Mouse (Mus musculus) lung, embryonic 14.5 days (tissue): Measurements from ENCODE around the gene Notum. TPM values are rescaled to one million over a fixed set of nuclear protein-coding genes. Genes with fewer than 3 reads are reported as not detected.

Source experiments
- ATAC-seq: fragments of 200-750 bp; cut with Nextera tagmentation; 2 replicates; pipeline ENCODE4 v1.8.0; 2017; ENCODE audit warnings: mild to moderate bottlenecking, moderate TSS enrichment, moderate library complexity; ENCODE audit not compliant: insufficient read depth
- DNase-seq: peaks from one replicate; pipeline ENCODE4 v3.0.0-alpha.2; 2015
- H3K27ac ChIP-seq: fragments of 300-500 bp; sonication (generic); 2 replicates; pipeline ENCODE4 v1.5.1; 2014; ENCODE audit warnings: low read depth, mild to moderate bottlenecking, moderate library complexity
- H3K27me3 ChIP-seq: fragments of 300-500 bp; sonication (generic); 2 replicates; pipeline ENCODE4 v1.6.1; 2014; ENCODE audit warnings: low read length, control low read depth; ENCODE audit not compliant: insufficient read depth
- H3K36me3 ChIP-seq: fragments of 300-500 bp; sonication (generic); 2 replicates; pipeline ENCODE4 v1.6.1; 2014; ENCODE audit warnings: control low read depth; ENCODE audit not compliant: insufficient read depth
- H3K4me1 ChIP-seq: fragments of 300-500 bp; sonication (generic); 2 replicates; pipeline ENCODE4 v1.6.1; 2014; ENCODE audit warnings: antibody characterized with exemption, control low read depth; ENCODE audit not compliant: insufficient read depth
- H3K4me2 ChIP-seq: fragments of 300-500 bp; sonication (generic); 2 replicates; pipeline ENCODE4 v1.6.1; 2014; ENCODE audit warnings: mild to moderate bottlenecking
- H3K4me3 ChIP-seq: fragments of 300-500 bp; sonication (generic); 2 replicates; pipeline ENCODE4 v1.5.1; 2014; ENCODE audit warnings: low read depth, low read length
- H3K9ac ChIP-seq: fragments of 300-500 bp; sonication (generic); 2 replicates; pipeline ENCODE4 v1.6.1; 2014
- H3K9me3 ChIP-seq: fragments of 300-500 bp; sonication (generic); 2 replicates; pipeline ENCODE4 v1.6.1; 2016; ENCODE audit warnings: low read depth, low read length, control low read depth
- CTCF ChIP-seq: IDR thresholded peaks from 2 replicates; pipeline ENCODE4 v1.5.1; 2016; ENCODE audit warnings: antibody characterized with exemption, low read depth
- WGBS: fragments of 180-500 bp; shearing (Covaris S2); extraction: QIAGEN DNeasy Blood & Tissue Kit; methylation state at CpG from one replicate; pipeline ENCODE4 v1.1.7; 2014; 5-methylcytosine and 5-hydroxymethylcytosine counted together
- microRNA-seq: library from miRNA; unstranded; fragments of <30 nt; microRNA quantifications from one replicate; pipeline ENCODE4, GENCODE M21; 2016; ENCODE audit warnings: borderline number of aligned reads
- polyA plus RNA-seq: library from polyadenylated mRNA; unstranded; fragments of >200 nt; fragmentation: Nextera tagmentation; extraction: Ambion mirVana; gene quantifications from 2 replicates; pipeline ENCODE4 v1.2.1, GENCODE M21; 2014

Gene Notum
- polyA plus RNA-seq, 1 experiment from 2014 or later = 5.3 TPM

DNA sequence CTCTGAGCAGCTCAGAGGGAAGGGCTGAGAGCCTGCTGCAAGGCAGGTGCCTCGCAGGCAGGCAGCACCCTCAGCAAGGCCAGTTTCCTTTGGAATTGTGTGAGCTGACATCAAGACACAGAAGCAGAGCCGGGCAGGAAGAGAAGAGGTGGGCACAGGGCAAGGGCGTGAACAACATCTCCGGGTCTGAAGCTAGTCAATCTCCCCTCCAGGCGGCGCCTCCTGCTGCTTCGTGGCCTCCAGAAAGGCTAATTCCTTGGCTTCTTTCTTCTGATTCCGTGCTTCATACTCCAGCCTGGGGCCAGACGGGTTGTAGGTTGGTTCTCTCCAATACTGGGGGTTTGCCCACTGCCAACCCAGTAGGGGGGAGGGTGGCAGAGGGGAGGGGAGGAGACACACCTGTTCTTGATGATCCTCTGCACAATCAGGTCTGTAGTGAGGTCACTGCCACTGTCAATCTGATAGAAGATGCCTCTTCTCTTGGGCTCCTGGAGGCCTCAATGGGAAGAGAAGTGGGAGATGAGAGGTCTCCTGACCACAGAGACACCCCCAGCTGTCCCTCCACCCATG, 50.4 kb downstream of the Notum start:
- TF ChIP-seq CTCF = no peak
- peaks cover 66% of the 10 kb centered on the region for H3K36me3 ChIP-seq
- no peaks in the 10 kb centered on the region for H3K27me3 ChIP-seq
- 85% methylated on average over 9 of the region's 9 CpGs for WGBS
- H3K4me1 ChIP-seq = peaks cover 11% of the 10 kb centered on the region; the same call in 1 of the 2 replicates
- H3K9me3 ChIP-seq = no peaks in the 10 kb centered on the region
- no peak overlapping the region for H3K4me2 ChIP-seq
- no peak for DNase-seq
- H3K9ac ChIP-seq = no peak overlapping the region
- H3K27ac ChIP-seq = no peak overlapping the region
- no peak for ATAC-seq
- H3K4me3 ChIP-seq = no peak overlapping the region

DNA sequence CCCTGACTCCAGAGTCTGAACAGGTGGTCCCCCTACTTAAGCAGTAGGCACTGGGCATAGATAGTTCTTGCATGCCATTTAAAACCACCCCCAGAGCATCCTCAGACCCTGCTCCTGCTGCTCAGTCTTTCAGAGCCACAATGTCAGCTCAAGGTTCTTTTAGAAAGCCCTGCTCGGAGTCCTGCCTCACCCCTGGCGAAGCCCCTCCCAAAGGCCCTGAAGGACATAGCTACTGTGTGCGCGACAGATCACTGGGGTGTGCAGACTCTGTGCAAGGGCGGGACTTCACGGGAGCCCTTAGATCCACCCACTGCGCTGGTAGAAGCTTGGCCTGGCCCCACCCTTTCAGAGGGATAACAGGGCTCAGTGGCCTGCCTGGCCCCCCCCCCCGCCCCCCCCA, 51.7 kb downstream of the Notum start:
- H3K36me3 ChIP-seq = peaks cover 68% of the 10 kb centered on the region
- H3K9me3 ChIP-seq = no peaks in the 10 kb centered on the region
- H3K27ac ChIP-seq = no peak overlapping the region
- H3K4me3 ChIP-seq = no peak overlapping the region
- DNase-seq (no peak), ATAC-seq (no peak)
- no peak for TF ChIP-seq CTCF
- WGBS = 42% methylated on average over 8 of the region's 8 CpGs
- H3K9ac ChIP-seq = no peak overlapping the region
- H3K4me1 ChIP-seq = peaks cover 11% of the 10 kb centered on the region; the same call in 1 of the 2 replicates
- no peak overlapping the region for H3K4me2 ChIP-seq
- H3K27me3 ChIP-seq = no peaks in the 10 kb centered on the region

DNA sequence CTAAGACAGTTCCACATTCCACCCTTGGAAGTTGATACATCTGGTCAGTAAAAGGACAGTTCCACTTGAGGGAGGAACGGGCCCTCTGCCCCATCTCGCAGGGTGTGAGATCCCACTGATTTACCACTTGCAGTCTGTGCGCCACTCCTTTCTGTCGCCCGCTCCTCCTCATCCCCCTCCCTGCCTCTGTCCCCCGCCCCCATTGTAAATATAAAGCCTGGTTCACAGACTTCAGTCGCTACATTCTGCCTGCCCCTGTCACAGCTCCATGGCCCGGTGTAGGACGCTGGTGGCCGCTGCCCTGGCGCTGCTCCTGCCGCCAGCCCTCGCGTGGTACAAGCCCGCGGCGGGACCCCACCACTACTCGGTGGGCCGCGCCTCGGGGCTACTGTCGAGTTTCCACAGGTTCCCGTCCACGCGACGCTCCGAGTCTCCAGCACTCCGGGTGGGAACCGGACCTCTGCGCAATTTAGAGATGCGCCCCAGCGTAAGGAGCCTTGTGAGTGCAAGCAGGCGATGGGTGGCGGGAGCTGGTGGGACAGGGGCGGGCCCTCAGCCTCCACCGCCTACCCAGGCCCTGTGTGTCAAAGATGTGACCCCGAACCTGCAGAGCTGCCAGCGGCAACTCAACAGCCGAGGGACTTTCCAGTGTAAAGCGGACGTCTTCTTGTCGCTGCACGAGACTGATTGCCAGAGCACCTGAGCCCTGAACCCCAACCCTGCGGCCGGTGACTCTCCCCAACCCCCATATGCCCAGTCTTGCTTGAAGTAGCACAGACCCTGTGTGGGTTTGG, 52.5 kb downstream of the Notum start, which contains the start of gene Npb:
Gene Npb, plus strand, starts transcription at position 237 of the 794 bp plus-strand sequence.
- peak; percentile 19; the same call in 1 of the 2 replicates for ATAC-seq
- H3K4me2 ChIP-seq = peak within 1 kb of the TSS; percentile 73
- DNase-seq = peak; percentile 18
- peaks cover 11% of the 10 kb centered on the region; the same call in 1 of the 2 replicates for H3K4me1 ChIP-seq
- H3K27me3 ChIP-seq = no peaks in the 10 kb centered on the region
- H3K27ac ChIP-seq = no peak within 1 kb of the TSS
- H3K9me3 ChIP-seq = no peaks in the 10 kb centered on the region
- peak within 1 kb of the TSS; percentile 54 for H3K9ac ChIP-seq
- peak within 1 kb of the TSS; percentile 32 for H3K4me3 ChIP-seq
- peaks cover 68% of the 10 kb centered on the region for H3K36me3 ChIP-seq
- no peak for TF ChIP-seq CTCF
- WGBS = 4% methylated on average over 45 of the region's 45 CpGs

DNA sequence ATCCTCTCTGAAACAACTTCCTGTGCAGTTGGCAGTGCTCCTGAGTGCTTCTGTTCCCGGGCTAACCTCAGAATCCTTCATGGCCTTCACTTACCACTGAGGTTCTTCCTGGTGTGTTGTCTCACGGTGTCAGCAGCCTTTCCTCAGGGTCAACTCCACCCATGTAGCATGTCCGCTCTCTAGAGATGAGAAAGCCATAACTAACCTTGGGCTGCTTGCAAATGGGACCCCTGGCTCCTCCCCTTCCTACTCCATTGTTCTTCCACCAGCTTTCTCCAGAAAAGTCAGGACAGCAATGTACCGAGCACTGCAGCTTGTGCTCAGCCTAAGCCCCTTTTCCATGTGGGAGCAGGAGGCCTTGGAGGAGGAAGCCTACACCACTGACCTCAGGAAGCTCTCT, 54.2 kb downstream of the Notum start:
- peaks cover 68% of the 10 kb centered on the region for H3K36me3 ChIP-seq
- no peak for TF ChIP-seq CTCF
- DNase-seq (no peak), ATAC-seq (no peak)
- H3K27me3 ChIP-seq = no peaks in the 10 kb centered on the region
- H3K4me2 ChIP-seq = no peak overlapping the region
- H3K4me3 ChIP-seq = no peak overlapping the region
- no peak overlapping the region for H3K27ac ChIP-seq
- WGBS = 63% methylated on average over 4 of the region's 4 CpGs
- no peak overlapping the region for H3K9ac ChIP-seq
- H3K9me3 ChIP-seq = no peaks in the 10 kb centered on the region
- peaks cover 11% of the 10 kb centered on the region; the same call in 1 of the 2 replicates for H3K4me1 ChIP-seq

DNA sequence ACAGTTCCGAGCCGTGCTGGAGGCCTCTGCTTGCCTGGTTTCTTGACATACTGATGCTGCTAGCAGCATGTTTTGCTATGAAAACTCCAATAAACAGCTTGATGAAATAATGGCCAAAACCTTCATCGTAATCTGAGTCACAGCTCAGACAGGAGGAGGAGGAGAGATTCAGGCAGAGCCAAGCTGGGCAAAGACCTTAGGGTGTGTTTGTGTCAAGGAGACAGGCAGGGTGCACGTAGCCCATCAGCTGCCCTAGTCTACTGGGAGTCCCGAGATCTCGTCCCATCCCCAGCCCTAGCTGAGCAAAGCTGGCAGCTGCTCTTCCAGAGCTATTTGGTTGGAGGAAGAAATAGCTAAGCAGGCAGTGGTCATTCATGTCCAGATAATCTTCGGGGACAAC, 55.3 kb downstream of the Notum start:
- DNase-seq (no peak), ATAC-seq (no peak)
- Histone ChIP-seq H3K4me3 (no peak overlapping the region), H3K4me1 (peaks cover 11% of the 10 kb centered on the region; the same call in 1 of the 2 replicates), H3K9me3 (no peaks in the 10 kb centered on the region), H3K27me3 (no peaks in the 10 kb centered on the region), H3K27ac (no peak overlapping the region), H3K4me2 (no peak overlapping the region), H3K9ac (no peak overlapping the region), H3K36me3 (peaks cover 66% of the 10 kb centered on the region)
- no peak for TF ChIP-seq CTCF
- 87% methylated on average over 7 of the region's 7 CpGs for WGBS

Small RNA genes lying within 50 kb of the gene (microRNA-seq; reads per million reads assigned to microRNA genes)
- 1.2 reads per million for gene Mir6936

Other genes with a start within 250 kb of the Notum start
- 42.1 and 51.4 TPM in 2 replicates for gene Nploc4, start 223.5 kb downstream of the Notum start, polyA plus RNA-seq
- gene Tspan10, start 218.5 kb downstream of the Notum start, polyA plus RNA-seq = not detected in 2 replicates
- 0.18 TPM in 1 of 2 replicates, not detected in the other for gene Pde6g, start 207.7 kb downstream of the Notum start, polyA plus RNA-seq
- 10.9 and 11.2 TPM in 2 replicates for gene Oxld1, start 203.1 kb downstream of the Notum start, polyA plus RNA-seq
- 32.2 and 34.6 TPM in 2 replicates for gene Ccdc137, start 203.1 kb downstream of the Notum start, polyA plus RNA-seq
- 42.9 and 44.4 TPM in 2 replicates for gene Arl16, start 193.6 kb downstream of the Notum start, polyA plus RNA-seq
- gene Mrpl12, start 176.6 kb downstream of the Notum start, polyA plus RNA-seq = 150 and 162 TPM in 2 replicates
- 68.9 and 71.3 TPM in 2 replicates for gene Slc25a10, start 169.3 kb downstream of the Notum start, polyA plus RNA-seq
- 0.59 and 1.4 TPM in 2 replicates for gene Gcgr, start 130.5 kb downstream of the Notum start, polyA plus RNA-seq
- gene Mcrip1, start 111.4 kb downstream of the Notum start, polyA plus RNA-seq = 226 and 229 TPM in 2 replicates
- not detected in 2 replicates for gene Ppp1r27, start 110.0 kb downstream of the Notum start, polyA plus RNA-seq
- 872 and 897 TPM in 2 replicates for gene P4hb, start 87.9 kb downstream of the Notum start, polyA plus RNA-seq
- gene Arhgdia, start 79.6 kb downstream of the Notum start, polyA plus RNA-seq = 717 and 734 TPM in 2 replicates
- gene Alyref, start 62.8 kb downstream of the Notum start, polyA plus RNA-seq = 617 and 627 TPM in 2 replicates
- gene Anapc11, start 62.8 kb downstream of the Notum start, polyA plus RNA-seq = 229 and 237 TPM in 2 replicates
- gene Npb, start 52.7 kb downstream of the Notum start, polyA plus RNA-seq = 0.89 and 1.3 TPM in 2 replicates
- gene Pcyt2, start 43.2 kb downstream of the Notum start, polyA plus RNA-seq = 95.3 and 99.5 TPM in 2 replicates
- gene Sirt7, start 35.9 kb downstream of the Notum start, polyA plus RNA-seq = 26.1 and 33.1 TPM in 2 replicates
- gene Mafg, start 27.6 kb downstream of the Notum start, polyA plus RNA-seq = 25.3 and 28.6 TPM in 2 replicates
- gene Pycr1, start 17.4 kb downstream of the Notum start, polyA plus RNA-seq = 29.0 and 29.8 TPM in 2 replicates
- gene Myadml2, start 13.0 kb downstream of the Notum start, polyA plus RNA-seq = 1.1 TPM in 1 of 2 replicates, not detected in the other
- 124 and 130 TPM in 2 replicates for gene Aspscr1, start 11.8 kb upstream of the Notum start, polyA plus RNA-seq
- 168 and 173 TPM in 2 replicates for gene Cenpx, start 52.6 kb upstream of the Notum start, polyA plus RNA-seq
- gene Lrrc45, start 52.8 kb upstream of the Notum start, polyA plus RNA-seq = 44.1 and 46.1 TPM in 2 replicates
- gene Rac3, start 60.3 kb upstream of the Notum start, polyA plus RNA-seq = 10.3 and 10.7 TPM in 2 replicates
- 27.2 and 29.7 TPM in 2 replicates for gene Dcxr, start 66.1 kb upstream of the Notum start, polyA plus RNA-seq
- gene Cbr2, start 70.9 kb upstream of the Notum start, polyA plus RNA-seq = 14.7 and 19.6 TPM in 2 replicates
- gene Hmga1b, start 101.6 kb upstream of the Notum start, polyA plus RNA-seq = 5.3 and 7.3 TPM in 2 replicates
- 33.0 and 34.0 TPM in 2 replicates for gene Rfng, start 123.0 kb upstream of the Notum start, polyA plus RNA-seq
- 240 and 257 TPM in 2 replicates for gene Gps1, start 123.1 kb upstream of the Notum start, polyA plus RNA-seq
- gene Dus1l, start 135.2 kb upstream of the Notum start, polyA plus RNA-seq = 77.2 and 87.4 TPM in 2 replicates
- 83.3 and 95.5 TPM in 2 replicates for gene Fasn, start 163.4 kb upstream of the Notum start, polyA plus RNA-seq